Mouse (Mus musculus) erythroid progenitor cell, adult 5-6 weeks (primary cell): Measurements from ENCODE around the gene Ldhd. TPM values are rescaled to one million over a fixed set of nuclear protein-coding genes. Genes with fewer than 3 reads are reported as not detected.
A peak's percentile ranks its signal among the peaks of the same experiment; 100 is the strongest.
"Not testable (repeated sequence)": the region's sequence is repeated elsewhere in the genome, so short reads cannot be mapped to it uniquely, and the experiment has no call there.

Experiments used
- ATAC-seq: replicated peaks from 2 replicates; pipeline ENCODE4 v1.8.0; 2016; ENCODE audit warnings: moderate number of reproducible peaks, mild to moderate bottlenecking, moderate TSS enrichment, inconsistent platforms; ENCODE audit not compliant: poor library complexity, low FRiP score, severe bottlenecking
- total RNA-seq, 2 experiments: library from RNA; stranded (forward) in 1 of 2; stranded (reverse) in 1 of 2; fragments of 150-400 nt in 1 of 2; fragments of 186-747, 209-891 nt in 1 of 2; gene quantifications; 2 replicates each; pipeline versions ENCODE4 v1.2.3 to v1.2.4; 2015 to 2017; ENCODE audit warnings: low replicate concordance in 2 of 2

Gene Ldhd
- not detected in 2 replicates for total RNA-seq (2015; ENCODE audit: low replicate concordance)
- 0.15 TPM in 1 of 2 replicates, not detected in the other for total RNA-seq (2017; ENCODE audit: low replicate concordance)

DNA sequence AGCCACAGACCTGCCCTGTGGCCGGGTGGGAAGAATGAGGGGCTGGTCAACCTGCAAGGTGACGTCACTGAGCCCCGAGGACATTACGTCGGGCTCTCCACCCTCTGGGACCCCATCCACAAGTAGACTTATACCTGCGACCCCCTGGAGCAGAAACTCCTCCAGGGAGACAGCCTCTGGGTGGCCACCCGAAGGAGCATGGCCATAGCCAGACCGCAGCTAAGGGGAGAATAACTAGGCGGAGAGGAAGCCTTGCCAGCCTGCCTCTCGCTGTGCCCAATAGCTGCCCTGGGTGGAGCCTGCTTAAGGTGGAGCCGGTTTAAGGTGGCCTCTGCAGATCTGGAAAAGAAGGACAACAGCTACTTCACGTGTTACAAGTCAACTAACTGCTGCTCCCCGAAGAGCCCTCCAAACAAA is at the start of gene Ldhd:
Gene Ldhd (minus strand): TSS at position 270 of the 417 bp plus-strand sequence.
- ATAC-seq, result peak; percentile 60; the same call in 1 of the 2 replicates

GRCm38 (mm10) chr8:111678848-111679247 is 48.7 kb upstream of the Ldhd start:
- ATAC-seq, result no peak

DNA sequence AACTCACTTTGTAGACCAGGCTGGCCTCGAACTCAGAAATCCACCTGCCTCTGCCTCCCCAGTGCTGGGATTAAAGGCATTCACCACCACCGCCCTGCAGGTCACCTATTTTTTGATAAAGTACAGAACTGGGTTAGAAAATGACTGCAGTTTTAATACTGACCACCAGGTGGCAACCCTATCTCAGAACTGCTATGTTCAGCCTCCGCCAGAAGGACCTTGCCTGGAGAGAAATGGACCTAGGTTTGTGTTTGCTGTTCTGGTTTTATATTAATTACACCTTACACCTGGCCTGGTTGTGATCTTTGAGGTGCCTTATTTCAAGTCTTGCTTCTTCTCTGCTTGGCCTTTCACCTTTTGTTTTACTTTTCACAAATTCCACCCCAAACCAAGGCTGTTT is 47.9 kb upstream of the Ldhd start:
- ATAC-seq, result peak; percentile 69

- no peak for ATAC-seq
Measured at GRCm38 (mm10) chr8:111676237-111676636, 46.1 kb upstream of the Ldhd start.

DNA sequence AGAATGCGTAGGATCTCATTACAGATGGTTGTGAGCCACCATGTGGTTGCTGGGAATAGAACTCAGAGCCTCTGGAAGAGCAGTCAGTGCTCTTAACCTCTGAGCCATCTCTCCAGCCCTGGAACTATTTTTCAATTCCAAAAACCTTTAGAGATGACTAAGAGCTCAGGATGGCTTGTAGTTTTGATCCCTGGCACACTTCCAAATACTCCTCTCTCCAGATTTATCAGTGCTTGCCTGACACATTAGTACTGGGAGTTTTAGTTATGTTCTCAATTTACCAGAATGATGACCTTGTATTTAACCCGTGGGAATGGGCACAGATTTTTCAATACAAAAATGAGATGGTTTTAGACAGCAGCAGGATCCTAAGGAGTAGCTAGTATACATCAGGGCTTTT is 36.6 kb upstream of the Ldhd start:
- no peak for ATAC-seq

- ATAC-seq, result no peak; the same call in 1 of the 2 replicates
Measured at GRCm38 (mm10) chr8:111662473-111662872, 32.3 kb upstream of the Ldhd start.

- ATAC-seq, result no peak
Measured at GRCm38 (mm10) chr8:111658819-111659423, 28.7 kb upstream of the Ldhd start.

GRCm38 (mm10) chr8:111657312-111657854 is 27.2 kb upstream of the Ldhd start:
- ATAC-seq, result no peak

DNA sequence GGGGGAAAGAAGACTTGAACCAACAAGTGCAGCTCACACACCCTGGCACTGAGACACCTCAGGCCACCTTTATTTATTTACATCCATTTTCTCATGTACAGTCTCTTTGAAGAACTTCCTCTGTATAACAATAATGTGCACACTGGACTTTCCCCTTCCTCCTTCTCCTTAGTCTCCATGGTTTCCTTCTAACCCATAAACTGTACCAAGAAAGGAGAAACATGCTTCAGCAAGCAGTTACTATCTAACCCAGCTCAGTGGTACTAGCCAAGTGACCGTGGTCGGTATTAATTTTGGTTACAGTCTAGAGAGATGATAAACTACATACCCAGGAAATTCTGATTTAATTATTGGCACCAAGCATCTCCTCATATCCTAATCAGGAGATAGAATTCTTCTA is 23.4 kb upstream of the Ldhd start:
- no peak for ATAC-seq

GRCm38 (mm10) chr8:111650651-111651050 is 20.5 kb upstream of the Ldhd start:
- no peak for ATAC-seq

DNA sequence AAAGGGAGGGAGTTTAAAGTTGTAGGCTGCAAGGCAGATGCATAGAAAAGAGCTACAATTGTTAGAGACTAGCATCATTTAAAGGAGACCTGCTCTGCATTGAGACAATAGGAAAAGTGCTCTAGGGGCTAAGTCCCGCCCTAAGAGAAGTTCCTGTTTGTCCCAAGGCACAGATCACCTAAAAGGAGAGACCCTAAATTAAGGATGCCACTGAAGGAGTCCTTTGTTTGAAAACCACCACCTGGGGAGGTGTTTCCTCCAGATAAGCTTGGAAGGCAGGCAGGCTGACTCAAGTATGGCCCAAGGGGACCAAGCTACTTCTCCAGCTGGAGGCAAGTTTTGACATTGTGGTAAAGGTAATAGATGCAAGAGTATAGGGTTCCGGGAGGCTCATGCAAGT is 18.7 kb upstream of the Ldhd start:
- ATAC-seq, result no peak

DNA sequence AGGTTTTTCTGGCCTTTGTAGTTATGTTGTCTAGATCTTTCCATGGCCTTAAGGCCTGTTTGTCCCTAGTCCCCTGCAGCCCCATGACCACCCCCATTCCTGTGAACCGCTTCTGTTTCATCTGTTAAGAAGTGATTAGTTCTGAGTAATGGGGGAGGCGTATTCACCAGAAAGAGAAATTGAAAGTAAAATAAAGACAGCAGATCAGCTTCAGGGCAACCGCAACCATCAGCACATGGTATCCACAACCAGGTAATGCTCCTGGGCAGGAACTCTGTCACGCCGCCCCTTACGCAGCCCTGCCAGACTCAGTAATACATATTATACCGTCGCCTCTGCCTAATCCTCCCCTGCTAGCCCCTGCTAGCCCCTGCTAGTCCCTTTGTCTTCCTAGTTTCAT is 15.5 kb upstream of the Ldhd start:
- ATAC-seq, result no peak

DNA sequence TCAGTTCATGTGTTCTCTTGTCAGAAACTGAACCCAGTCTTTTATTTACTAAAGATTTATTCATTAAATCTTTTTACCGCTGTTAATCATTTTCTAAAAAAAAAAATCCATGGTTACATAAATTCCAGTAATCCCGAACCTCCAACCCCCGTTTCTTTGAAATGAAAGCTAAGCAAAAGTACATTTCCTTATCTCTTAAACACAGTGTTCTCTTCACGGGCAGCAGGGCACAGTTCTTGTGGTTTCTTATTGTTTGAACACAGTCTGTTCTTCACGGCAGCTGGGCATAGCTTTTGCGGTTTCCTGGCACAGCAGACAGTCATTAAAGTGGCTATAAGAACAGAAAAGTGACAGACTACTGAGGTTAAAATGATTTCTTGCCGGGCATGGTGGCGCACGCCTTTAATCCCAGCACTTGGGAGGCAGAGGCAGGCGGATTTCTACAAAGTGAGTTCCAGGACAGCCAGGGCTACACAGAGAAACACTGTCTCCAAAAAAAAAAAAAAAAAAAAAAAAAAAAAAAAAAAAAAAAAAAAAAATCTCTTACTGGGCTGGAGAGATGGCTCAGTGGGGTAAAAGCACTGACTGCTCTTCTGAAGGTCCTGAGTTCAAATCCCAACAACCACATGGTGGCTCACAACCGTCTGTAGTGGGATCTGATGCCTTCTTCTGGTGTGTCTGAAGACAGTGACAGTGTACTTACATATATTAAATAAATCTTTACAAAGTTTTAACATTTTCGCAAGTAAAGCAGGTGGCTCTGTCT is 14.3 kb upstream of the Ldhd start:
- not testable (repeated sequence) for ATAC-seq

DNA sequence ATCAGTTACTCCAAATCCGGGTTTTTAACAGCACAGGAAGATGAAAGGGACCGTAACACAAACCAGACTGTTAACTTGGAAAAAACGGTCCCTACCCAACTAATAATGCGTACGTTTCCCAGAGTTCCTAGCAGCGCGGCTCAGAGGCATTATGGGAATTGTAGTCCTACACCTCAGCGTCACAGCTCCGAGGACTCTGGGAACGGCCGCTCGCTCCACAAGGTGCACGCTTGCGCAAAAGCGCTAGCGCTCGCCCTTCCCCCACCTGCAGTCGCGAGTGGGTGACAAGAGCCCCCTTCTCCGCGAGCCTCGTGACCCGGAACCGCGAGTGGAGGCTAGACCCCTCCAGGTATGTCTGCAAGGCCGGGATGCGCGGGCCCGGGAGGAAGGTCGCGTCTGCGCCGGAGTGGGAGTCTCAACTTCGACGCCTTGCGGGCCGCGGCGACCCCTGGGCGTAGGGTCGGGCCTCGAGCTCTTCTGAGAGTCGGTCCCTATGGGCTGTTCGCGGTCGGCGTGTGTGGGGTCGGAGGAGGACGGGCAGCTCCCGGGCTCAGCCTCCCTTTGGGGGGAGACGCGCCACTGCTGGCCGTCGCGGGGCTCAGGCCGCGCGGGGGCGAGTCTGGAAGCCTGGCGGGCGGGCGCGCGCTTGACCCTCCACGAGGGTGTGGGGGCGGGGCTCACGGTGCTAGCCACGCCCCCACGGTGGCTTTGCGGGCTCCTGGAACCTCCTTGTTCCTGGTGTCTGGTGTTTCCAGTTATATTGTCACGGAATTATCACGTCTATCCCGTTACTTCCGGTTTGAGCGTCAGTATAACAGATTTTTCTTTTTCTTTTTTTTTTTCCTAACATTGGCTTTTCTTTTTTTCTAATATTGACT is 13.3 kb upstream of the Ldhd start, which contains the start of gene Zfp1:
Gene Zfp1 (plus strand): TSS at position 138 of the 878 bp plus-strand sequence.
- peak; percentile 97 for ATAC-seq

DNA sequence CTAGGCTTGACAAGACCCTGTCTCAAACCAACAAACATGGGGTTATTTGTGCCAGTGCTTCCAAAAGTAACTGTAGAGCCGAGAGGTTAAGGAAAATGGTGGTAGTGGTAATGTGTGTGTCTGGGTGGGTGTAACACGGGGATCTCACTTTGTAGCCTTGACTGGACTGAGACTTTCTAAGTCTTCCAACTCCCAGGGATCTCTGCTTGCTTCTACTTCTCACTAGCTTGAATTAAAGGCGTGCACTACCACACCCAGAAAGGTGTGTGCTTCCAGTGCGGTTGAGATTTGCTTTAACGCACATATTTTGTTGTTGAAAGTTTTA is 12.7 kb upstream of the Ldhd start:
- peak; percentile 58 for ATAC-seq

DNA sequence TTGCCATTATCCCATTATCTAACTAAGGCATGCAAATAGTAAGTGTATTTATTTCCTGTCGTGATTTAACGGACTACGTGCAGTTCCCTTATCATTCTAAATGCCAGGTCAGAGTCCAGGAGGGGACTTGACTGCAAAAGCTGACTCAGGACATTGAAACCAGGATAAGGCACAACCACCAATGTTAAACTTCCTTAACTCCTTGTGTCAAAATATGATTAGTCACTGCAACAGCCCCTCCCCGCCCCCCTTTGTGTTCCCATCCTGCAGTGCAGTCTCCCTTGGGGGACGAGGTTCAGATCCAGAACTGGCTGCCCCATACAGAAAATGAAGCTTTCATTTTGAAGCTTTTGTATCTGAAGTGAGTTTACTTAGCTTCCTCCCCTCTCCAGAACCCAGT is 12.3 kb upstream of the Ldhd start:
- ATAC-seq, result no peak

- no peak for ATAC-seq
Measured at GRCm38 (mm10) chr8:111641064-111641463, 10.9 kb upstream of the Ldhd start.

GRCm38 (mm10) chr8:111638086-111638485 is 7.9 kb upstream of the Ldhd start:
- no peak for ATAC-seq

DNA sequence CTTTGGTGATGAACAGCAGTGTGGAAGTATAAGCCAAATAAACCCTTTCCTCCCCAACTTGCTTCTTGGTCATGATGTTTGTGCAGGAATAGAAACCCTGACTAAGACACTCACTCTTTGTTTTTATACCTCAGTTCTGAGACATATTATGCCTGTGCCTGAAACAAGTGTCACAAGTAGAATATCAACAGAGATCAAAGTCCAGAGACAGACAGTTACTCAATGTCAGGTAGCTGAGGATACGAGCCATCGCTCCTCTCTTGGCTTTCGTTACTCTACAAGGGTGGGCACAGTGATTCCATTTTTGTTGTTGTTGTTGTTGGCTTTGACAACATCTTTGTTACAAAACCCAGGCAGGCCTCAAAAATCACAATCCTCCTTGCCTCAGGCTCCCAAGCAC is 2.8 kb upstream of the Ldhd start:
- no peak for ATAC-seq

DNA sequence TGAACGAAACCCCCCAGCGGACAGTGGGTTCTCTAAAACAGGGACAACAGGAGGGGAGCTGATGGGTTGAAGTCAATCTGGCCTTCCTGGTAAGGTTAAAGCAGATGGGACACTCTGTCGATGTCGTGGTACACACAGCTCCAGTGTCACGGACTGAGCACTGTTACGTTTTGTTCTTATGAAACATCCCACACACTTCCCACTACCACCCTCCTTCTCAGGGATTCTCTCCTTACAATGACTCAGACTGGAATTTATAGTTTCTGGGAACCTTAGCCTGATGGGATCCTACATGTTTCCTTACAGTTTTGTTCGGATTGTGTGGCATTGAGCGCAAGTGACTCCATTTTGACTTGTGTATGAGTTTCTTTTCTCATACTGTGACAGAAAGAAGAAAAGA is 1.4 kb upstream of the Ldhd start:
- no peak for ATAC-seq
